Mouse (Mus musculus): ENCODE measurements around the gene Tfap2b.

Gene Tfap2b

DNA sequence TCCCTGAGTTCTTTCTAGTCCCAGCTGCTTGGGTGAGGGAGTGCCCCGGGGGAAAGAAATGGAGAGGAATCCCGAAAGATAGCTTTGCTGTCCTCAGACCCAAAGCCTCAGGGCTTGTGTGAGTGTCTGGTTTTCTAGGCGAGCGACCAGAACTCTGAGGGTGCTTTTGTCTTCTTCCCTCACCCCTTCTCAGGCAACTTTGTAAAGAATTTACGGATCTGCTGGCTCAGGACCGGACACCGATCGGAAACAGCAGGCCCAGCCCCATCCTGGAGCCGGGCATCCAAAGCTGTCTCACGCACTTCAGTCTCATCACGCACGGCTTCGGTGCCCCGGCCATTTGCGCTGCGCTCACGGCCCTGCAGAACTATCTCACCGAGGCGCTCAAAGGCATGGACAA lies 25.1 kb downstream of the Tfap2b start:
- DNase-seq (ENCODE audit: low spot score): no peak

DNA sequence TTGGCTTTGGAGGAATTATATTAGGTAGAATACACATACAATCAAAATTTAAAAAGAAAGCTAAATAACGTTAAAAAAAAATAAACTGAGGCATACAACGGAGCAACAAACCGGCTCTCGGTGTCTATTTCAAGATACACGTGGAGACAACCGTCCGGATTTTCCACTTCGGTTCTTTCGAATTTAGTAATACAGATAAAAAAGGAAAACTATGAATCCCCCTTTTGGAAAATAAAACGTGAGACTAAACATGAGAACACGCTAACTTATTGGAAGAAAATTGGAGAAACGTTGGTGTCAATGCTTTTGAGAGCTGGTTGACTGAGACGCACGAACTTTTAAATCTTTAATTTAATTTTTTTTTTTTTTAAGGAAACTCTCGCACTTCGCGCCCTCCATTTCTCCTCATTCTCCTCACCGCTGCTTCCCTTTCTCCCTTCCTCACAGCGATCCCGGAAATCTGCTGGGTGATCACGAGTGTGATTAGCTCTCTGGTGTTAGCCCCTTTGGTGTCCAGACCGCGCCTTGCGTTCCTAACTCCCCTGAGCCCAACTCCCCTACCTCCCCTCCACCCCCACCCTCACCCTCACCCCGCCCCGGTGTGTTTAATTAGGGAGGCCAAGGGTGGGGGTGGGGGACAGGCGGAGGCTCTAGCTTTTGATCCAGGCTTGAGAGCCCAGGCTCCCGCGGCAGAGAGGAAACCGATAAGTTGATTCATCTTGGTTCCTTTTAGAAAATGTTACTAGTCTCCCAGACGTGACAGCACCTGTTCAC lies 25.9 kb downstream of the Tfap2b start:
- DNase-seq (ENCODE audit: low spot score): no peak

DNA sequence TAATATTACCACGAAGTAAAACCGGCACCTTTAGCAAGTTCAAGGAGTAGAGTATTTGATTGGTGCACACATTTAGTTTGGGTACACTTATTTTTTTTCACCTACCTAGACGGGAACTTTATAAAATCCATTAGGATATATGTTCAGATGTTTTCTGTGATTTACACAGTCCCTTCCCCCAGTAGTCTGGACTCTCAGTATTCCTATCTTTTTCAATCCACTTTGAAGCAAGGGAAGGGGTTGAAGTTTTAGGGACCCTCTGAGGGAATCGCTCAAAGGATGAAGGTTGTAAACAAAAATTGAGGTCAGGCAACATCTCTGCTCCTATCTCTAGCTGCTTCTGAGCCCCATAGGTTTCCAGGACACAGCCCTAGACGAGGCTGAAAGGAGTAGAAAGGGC lies 27.3 kb downstream of the Tfap2b start:
- no peak for DNase-seq (ENCODE audit: low spot score)

DNA sequence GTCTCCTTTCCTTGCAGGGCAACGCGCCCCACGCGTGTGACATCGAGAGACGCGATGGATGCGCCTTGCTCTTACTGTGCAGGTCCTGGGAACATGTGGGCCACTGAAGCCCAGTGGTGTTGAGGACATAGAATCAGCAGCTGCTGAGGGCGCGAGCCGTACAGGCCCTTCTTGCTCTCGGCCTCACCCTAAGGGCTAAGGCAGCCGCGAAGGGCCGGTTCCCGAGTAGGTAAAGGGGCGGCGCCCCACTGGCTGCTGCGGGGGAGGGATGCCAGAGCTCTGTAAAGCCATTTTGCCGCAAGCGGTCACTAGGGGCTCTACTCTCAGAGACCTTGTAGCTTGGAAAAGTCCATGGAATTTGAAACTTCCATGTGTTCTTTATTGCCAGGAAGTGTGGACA lies 27.9 kb downstream of the Tfap2b start:
- no peak for DNase-seq (ENCODE audit: low spot score)

DNA sequence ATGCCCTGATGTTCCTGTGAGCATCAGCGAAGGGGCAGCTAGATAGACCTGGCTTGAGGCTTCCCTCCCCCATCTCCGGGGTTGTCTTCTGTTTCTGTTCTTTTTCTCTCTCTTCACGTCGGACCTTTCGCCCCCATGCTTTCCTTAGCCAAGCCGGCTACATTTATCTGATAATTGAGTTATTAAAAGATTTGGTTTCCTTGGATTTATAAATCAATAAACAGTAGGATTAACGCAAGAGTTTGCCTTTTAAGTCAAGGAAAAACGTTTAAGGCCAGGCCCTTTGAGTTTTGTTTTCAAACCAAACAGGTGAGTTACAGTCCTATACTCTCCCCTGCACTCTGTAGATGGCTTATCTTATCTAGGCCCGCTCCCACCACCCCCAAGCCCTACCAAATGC lies 28.3 kb downstream of the Tfap2b start:
- no peak for DNase-seq (ENCODE audit: low spot score)

DNA sequence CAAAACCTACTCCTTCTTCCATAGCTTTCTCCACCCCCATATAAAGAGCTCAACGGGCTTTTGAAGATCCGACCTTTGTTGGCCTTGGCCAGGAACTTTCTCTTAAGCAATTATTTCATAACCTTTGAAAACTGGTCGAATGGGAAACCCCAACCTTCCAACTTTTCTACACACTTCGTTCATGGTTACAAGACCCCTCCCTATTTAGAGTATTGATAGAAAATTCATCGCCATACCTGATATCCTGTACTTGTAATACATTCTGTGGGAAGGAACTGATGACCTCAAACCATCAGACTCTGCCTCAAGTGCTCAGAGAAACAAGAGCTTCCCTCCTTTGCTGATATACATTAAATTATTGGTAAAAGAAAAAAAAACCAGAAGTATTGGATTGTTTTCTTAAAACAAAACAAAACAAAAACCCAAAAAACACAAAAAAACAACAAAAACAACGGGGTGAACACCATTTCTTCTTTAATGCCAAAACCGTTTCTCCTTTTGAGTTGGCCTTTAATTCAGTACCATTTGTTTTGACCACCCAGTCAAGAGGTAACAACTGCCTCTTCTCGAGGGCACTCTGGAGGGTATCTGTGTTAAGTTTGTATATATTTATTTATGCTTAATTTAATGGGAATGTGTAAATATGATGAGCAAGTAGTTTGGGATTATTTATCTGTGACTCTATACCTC lies 29.2 kb downstream of the Tfap2b start:
- DNase-seq (ENCODE audit: low spot score): no peak

DNA sequence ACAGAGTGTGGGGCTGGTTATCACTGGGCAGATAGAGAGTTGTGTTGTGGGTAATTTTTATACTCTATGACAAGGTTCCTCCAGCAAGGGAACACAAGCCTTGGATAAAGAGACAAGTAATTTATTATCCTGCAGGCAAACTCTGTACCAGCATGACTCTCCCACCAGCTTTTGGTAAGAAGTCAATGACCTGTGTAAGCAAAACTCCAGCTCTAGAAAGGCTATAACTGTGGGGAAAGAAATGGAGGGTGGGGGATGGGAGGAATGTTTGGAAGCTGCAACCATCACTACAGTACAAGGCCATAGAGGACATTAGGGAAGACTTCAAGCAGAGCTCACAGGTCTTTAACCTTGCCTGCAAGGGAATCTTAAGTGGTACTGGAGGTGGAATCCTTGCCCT lies 31.3 kb downstream of the Tfap2b start:
- DNase-seq (ENCODE audit: low spot score): no peak

DNA sequence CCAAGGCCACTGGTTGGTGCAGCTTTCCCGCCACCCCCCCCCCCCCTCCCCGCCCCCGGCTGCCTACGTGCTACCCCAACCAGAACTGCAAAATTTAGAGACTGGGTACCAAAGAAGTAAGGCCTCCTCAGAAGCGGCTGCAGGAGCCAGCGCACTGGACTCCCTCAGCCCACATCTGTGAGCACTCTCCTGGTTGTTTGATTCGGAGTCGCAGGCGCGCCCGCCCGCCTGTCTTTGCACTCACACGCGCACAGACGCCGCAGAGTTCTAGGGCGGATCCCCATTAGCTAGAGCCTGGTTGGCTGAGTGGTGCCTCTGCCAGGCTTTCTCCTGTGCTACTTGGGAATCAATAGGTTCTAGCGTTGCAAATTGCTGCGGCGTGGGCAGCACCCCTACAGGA lies 32.6 kb downstream of the Tfap2b start:
- no peak for DNase-seq (ENCODE audit: low spot score)

DNA sequence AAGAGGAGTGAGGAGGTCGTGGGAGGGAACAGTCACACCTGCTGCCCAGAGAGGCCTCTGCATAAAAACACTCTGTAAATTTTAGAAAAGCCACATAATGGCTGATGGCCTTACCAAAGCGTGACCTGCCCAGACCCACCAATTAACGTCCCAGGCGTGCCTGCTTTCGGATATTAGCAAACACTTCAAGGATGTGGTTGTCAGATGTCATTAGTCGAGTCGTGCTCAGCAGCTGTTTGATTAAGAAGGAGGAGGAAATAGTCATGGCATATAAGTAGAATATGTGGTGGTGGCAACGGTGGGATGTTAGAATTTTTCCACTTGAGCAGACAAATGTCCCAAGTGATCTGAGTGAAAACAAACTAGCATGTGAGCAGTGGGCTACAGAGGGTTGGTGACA lies 33.3 kb downstream of the Tfap2b start:
- DNase-seq (ENCODE audit: low spot score): no peak

DNA sequence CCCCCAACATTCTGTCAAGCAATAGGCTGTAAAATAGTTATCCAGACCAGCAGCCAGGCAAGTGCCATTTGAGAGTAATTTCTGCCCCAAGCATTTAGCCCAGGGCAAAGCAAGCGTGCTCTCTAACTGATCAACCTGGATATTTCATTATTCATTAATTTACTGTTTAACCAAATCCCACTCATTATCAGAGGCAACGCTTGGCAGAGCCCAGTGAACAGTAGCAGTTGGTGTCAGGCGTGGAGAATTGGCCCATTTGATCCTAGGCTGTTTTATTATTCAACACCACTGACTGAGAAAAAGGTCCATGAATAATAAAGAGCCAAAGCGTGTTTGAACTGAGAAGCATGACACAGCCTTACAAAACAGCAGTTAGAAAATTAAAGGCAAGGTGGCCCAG lies 36.3 kb downstream of the Tfap2b start:
- no peak for DNase-seq (ENCODE audit: low spot score)

DNA sequence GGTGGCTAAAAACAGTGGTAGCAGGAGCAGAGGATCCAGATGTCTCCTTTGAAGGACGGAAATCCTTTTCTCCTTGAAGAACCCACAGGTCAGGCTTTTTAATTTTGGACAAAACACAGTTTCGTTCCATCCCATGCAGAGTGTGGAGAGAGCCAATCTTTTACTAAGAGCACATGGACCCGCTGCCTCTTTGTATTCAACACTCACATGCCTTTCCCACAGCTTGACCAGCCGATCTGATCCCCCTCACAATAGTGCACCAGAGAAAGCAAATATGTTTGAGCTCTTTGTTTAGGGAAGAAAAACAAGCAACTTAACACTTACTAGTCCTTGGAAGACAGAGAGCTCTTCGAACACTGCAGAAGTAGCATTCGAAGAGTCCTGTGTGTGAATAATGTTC lies 42.6 kb downstream of the Tfap2b start:
- DNase-seq (ENCODE audit: low spot score): no peak

DNA sequence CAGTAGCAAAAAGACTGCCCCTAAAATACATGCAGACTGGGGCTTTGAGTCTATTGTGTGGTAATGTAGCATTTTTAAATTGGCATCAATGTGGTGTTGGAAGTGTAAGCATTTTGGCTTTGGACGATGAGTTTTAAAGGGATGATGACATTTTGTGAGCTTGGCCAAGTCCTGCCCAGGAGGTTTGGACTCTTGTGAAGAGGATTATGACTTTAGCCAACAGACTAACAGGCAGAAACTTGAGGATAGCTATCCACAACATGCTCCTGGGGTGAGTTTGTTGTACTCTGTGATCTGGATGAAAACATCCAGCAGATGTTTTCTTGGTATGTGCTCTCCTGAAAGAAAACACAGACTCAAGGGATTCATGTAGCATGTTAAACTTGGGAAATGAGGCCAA lies 60.9 kb downstream of the Tfap2b start:
- no peak for DNase-seq (ENCODE audit: low spot score)

Data from ovary, adult 18-20 months (tissue).